Mouse (Mus musculus): ENCODE measurements around the gene Fignl2.

The Fignl2 gene

GRCm38 (mm10) chr15:101077813-101078730 lies at the start of gene Fignl2:
Gene Fignl2 (minus strand): TSS chr15:101078567.
- CTCF ChIA-PET = no interaction called here

DNA sequence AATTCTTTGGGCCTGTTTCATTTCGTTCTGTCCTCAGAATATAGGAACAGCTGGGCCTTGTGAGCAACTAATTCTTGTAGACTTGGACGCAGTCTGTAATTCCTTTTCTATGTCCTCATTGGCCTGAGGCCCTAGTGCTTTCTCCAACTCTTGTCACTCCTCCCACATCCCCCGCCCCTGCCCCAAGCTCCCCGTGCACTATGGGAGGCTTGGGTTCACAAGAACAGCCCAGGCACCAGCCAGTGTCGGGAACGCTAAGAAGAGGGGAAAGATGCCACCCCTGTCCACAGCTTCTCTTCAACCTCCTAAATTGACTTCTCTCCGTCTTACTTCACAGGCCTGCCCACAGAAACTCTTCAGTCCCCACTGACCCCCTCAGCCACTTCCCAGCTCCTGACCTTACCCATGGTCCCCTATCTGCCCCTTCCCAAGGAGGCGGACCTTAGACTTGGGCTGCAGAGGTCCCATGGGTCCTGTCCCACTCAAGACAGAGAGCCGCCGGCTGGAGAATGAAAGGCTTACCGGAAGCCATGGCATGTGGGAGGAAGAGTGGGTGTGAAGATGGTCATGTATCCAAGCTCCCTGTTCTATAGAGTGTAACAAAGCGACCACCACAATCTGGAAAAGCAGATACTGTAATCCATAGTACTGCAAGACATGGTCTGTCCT lies 48.6 kb upstream of the Fignl2 start:
- CTCF ChIA-PET = no interaction called here

DNA sequence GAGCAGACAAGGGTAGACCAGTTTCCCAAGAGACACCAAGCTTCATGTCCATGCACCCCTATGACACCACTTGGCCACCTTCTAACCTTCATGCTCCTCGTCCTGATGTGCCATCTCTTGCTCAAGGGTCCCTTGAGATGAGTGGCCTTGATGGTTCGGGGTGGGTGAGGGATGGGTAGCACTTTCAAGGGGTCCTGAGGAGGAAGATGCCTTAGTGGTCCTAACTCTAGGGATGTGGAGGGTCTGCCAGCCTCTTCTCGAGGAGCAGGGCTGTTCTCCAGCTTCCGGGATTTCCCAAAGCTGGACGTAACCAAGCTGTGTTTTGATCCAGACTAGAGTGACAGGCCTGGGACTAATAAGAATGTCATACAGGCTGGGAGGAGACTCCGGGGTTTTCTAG lies 47.2 kb upstream of the Fignl2 start:
- CTCF ChIA-PET = interaction anchor here (0.6 kb wide), 1 partner anchor 199 kb away, joined by 6 read pairs; no protein-coding TSS in a partner anchor

- CTCF ChIA-PET = no interaction called here
Observed at GRCm38 (mm10) chr15:101123202-101123601, 44.8 kb upstream of the Fignl2 start.

GRCm38 (mm10) chr15:101122290-101122589 lies 43.9 kb upstream of the Fignl2 start:
- CTCF ChIA-PET = no interaction called here

DNA sequence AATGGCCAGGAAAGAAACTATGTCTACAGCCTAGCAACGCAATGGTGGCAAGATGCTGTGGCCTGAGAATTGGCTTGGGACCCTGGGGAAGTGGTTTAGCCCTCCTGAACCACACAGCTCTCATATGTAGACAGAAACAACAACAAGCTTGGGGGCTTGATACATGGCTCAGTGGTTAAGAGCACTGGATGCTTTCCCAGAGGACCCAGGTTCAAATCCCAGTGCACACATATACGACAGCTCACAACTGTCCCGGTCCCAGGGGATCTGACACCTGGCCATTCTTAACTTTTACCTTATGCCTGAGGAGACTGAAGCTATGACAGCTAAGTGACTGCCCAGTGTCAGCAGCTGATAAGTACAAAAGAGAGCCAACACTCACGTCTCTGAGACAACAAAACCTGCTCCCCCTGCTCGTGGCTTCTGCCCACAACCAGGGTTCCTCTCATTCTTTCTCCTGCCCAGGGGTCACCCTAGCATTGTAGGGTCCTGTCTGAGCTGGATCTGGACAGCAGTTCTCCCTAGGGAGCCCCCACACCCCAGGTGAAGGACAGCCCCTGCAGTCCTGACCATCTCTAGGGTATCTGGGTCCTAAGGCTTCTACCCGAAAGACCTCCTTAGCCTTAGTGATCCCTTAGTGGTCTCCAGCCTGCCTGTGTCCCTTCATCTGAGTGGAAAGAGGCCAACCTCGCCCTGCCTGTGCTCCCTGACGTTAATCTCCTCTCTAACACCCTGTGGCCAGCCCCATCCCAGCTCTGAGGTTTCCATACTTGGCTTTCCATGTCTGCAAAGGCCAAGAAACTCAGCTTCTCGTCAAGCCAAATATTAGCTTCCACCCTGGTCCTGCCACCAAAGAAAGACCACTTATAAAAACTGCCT lies 43.3 kb upstream of the Fignl2 start:
- CTCF ChIA-PET = no interaction called here

- CTCF ChIA-PET = no interaction called here
Observed at GRCm38 (mm10) chr15:101118399-101119125, 40.2 kb upstream of the Fignl2 start.

- CTCF ChIA-PET = interaction anchor here (0.6 kb wide), 1 partner anchor 17 kb away, joined by 3 read pairs; no protein-coding TSS in a partner anchor
Observed at GRCm38 (mm10) chr15:101115511-101116110, 37.2 kb upstream of the Fignl2 start, which contains the start of gene Ankrd33. Gene Ankrd33 (plus strand): TSS chr15:101115755.

GRCm38 (mm10) chr15:101113778-101114177 lies 35.4 kb upstream of the Fignl2 start:
- CTCF ChIA-PET = interaction anchor here (0.6 to 0.7 kb wide), 4 partner anchors 37 to 1013 kb away, joined by 3 to 4 read pairs (median 3); no protein-coding TSS in a partner anchor

- CTCF ChIA-PET = no interaction called here
Observed at GRCm38 (mm10) chr15:101113176-101113575, 34.8 kb upstream of the Fignl2 start.

GRCm38 (mm10) chr15:101107906-101108671 lies 29.7 kb upstream of the Fignl2 start:
- CTCF ChIA-PET = no interaction called here

DNA sequence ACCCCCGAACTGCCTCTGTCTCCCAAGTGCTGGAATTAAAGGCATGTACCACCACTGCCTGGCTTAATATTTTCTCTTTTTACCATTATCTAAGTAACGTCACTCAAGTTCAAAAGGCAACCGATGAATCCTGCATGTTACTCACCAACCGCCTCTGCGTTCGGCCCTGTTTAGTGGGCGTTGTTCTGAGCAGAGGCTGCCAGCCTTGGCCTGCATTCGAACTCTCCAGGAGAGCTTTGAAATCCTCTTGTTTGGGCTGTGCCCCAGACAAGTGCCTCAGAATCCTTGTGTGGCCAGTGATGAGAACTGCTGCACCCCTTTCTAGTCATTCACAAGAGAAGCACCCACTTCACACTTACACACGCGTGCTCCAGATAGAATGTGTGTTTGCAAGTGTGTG lies 27.6 kb upstream of the Fignl2 start:
- CTCF ChIA-PET = no interaction called here

DNA sequence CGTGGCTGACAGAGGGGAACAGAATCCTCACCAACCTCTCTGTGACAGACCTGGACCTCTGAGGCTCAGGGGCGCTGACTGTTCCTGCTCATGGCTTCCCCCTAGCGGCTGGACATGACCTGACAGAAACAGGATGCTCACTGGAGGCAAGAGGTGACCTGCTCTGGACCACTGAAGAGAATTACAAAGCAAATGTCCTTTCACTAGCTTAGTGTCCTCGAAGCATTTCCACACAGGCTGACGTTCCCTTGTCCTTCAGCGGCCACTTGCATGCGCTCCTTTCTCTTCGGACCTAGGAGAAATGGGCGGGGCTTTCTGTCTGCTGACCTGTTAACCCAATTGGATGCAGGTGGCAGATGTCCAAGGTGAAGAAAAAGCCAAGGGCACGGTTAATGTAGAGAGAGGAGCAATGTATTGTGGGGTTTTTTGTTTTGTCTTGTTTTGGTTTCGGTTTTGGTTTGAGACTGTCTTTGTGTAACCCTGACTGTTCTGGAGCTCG lies 27.2 kb upstream of the Fignl2 start:
- CTCF ChIA-PET = no interaction called here

DNA sequence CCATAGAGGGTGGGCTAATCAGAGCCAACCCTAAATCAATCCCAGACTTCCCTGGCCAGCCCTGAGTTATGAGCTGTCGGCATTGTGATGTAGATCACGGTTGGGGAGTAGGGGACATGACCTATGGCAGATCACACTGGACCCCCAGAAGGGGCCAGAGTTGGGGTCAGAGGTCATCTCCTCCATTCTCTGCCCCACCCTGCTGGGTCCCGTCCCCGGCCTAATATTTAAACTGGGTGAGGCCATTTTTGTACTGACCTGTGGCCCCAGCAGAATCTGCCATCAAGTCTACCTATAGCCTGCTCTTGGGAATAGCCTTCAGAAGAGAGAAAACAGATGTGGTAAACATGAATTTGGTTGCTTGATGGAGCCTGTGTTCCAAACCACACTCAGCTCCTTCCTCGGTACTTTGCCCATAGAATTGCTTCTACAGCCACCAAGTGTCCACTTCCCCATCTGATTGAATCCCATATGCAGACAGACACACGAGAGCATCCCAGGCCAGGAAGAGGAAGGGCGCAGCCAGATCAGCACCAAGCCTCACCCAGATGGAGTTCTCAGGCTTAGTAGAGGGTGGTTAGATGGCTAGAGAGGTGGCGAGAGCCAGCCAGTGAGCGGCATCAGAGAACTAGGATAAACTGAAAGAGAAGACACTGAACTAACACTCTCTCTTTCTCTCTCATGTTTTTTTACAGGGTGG lies 25.4 kb upstream of the Fignl2 start:
- CTCF ChIA-PET = no interaction called here

GRCm38 (mm10) chr15:101100996-101101395 lies 22.6 kb upstream of the Fignl2 start:
- CTCF ChIA-PET = no interaction called here

- CTCF ChIA-PET = no interaction called here
Observed at GRCm38 (mm10) chr15:101097985-101098651, 19.8 kb upstream of the Fignl2 start.

GRCm38 (mm10) chr15:101095392-101095791 lies 17.0 kb upstream of the Fignl2 start:
- CTCF ChIA-PET = no interaction called here

- CTCF ChIA-PET = no interaction called here
Observed at GRCm38 (mm10) chr15:101094979-101095378, 16.6 kb upstream of the Fignl2 start.

- CTCF ChIA-PET = interaction anchor here (0.8 kb wide), 1 partner anchor 67 kb away, joined by 15 read pairs; no protein-coding TSS in a partner anchor
Observed at GRCm38 (mm10) chr15:101093988-101094387, 15.6 kb upstream of the Fignl2 start.
